Mouse (Mus musculus) liver, embryonic 16.5 days (tissue): ENCODE results near the gene Trim44. TPM values are rescaled to one million over a fixed set of nuclear protein-coding genes. Genes with fewer than 3 reads are reported as not detected.

Experiments
- ATAC-seq: fragments of 200-750 bp; cut with Nextera tagmentation; 2 replicates; pipeline ENCODE4 v1.8.0; 2017; ENCODE audit warnings: low read depth, mild to moderate bottlenecking, moderate number of reproducible peaks, moderate library complexity
- H3K27ac ChIP-seq: fragments of 300-500 bp; sonication (generic); 2 replicates; pipeline ENCODE4 v1.5.1; 2014; ENCODE audit warnings: mild to moderate bottlenecking, low read length
- H3K27me3 ChIP-seq: fragments of 300-500 bp; sonication (generic); 2 replicates; pipeline ENCODE4 v1.6.1; 2014; ENCODE audit warnings: low read depth, low read length, mixed read lengths; ENCODE audit not compliant: control insufficient read depth, insufficient read depth
- H3K36me3 ChIP-seq: fragments of 300-500 bp; sonication (generic); 2 replicates; pipeline ENCODE4 v1.6.1; 2014; ENCODE audit warnings: mild to moderate bottlenecking; ENCODE audit not compliant: control insufficient read depth, insufficient read depth
- H3K4me1 ChIP-seq: fragments of 300-500 bp; sonication (generic); 2 replicates; pipeline ENCODE4 v1.6.1; 2014; ENCODE audit warnings: low read depth, low read length, mixed read lengths; ENCODE audit not compliant: control insufficient read depth
- H3K4me2 ChIP-seq: fragments of 300-500 bp; sonication (generic); 2 replicates; pipeline ENCODE4 v1.6.1; 2014; ENCODE audit warnings: low read depth, low read length, mixed read lengths
- H3K4me3 ChIP-seq: fragments of 300-500 bp; sonication (generic); 2 replicates; pipeline ENCODE4 v1.5.1; 2014; ENCODE audit warnings: low read depth, mild to moderate bottlenecking, low read length
- H3K9ac ChIP-seq: fragments of 300-500 bp; sonication (generic); 2 replicates; pipeline ENCODE4 v1.6.1; 2014; ENCODE audit warnings: low read depth, low read length
- H3K9me3 ChIP-seq: fragments of 300-500 bp; sonication (generic); replicated peaks from 2 replicates; pipeline ENCODE4 v1.6.1; 2016; ENCODE audit warnings: low read length; ENCODE audit not compliant: control insufficient read depth
- WGBS: fragments of 180-500 bp; shearing (Covaris S2); extraction: QIAGEN DNeasy Blood & Tissue Kit; methylation state at CpG from one replicate; pipeline ENCODE4 v1.1.7; 2014; ENCODE audit not compliant: insufficient replicate concordance; 5-methylcytosine and 5-hydroxymethylcytosine counted together
- polyA plus RNA-seq: library from polyadenylated mRNA; unstranded; fragments of >200 nt; fragmentation: Nextera tagmentation; extraction: Ambion mirVana; gene quantifications from 2 replicates; pipeline ENCODE4 v1.2.1, GENCODE M21; 2015

Gene Trim44
- polyA plus RNA-seq, 1 experiment from 2014 or later, result 4.0 TPM

DNA sequence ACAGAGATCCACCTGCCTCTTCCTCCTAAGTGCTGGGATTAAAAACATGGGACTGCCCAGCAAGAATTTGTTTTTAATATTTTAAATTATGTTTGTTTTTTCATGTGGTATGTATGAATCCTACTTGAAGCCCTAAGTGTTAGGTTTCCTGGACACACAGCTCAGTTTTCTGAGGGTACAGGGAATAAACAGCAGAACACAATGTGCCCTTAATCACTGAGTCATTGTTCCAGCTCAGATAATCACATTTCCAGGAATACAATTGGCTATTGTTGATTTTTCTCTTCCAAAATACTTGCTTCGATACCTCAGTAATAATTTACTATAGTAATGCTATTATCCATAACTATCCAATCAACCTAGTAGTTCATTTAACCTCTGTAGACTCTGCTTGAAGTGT lies 115.6 kb downstream of the Trim44 start:
- 42% methylated on average over 1 of the region's 1 CpGs for WGBS
- ATAC-seq, result no peak

DNA sequence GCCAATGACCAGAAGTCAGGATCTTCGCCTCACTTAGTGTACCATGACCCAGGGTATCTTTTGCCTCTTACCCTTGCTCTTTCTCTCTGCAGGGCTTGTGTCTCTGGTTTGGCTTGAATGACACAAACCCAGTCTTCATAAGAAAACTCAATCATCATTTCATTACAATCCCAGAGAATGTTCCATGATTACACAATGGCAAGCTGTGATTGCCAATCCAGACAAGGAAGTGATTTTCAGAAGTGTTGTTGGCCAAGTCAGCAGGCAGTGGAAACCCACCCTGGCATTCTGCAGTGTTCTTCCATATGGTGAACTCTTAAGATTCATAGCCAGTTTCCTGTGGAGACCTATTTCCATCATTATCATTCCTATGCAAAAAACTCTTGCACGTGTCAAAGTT lies 116.1 kb downstream of the Trim44 start:
- ATAC-seq, result no peak
- H3K9ac ChIP-seq, result no peak overlapping the region
- H3K9me3 ChIP-seq, result no peaks in the 10 kb centered on the region
- no peaks in the 10 kb centered on the region for H3K27me3 ChIP-seq
- no peak overlapping the region for H3K4me3 ChIP-seq
- H3K4me1 ChIP-seq, result no peaks in the 10 kb centered on the region
- no peaks in the 10 kb centered on the region for H3K36me3 ChIP-seq
- 50% methylated on average over 2 of the region's 2 CpGs for WGBS
- H3K4me2 ChIP-seq, result no peak overlapping the region
- H3K27ac ChIP-seq, result no peak overlapping the region

More for the DNA sequence above, 115.6 kb downstream of the Trim44 start:
- H3K36me3 ChIP-seq, result no peaks in the 10 kb centered on the region
- H3K27me3 ChIP-seq, result no peaks in the 10 kb centered on the region
- H3K9ac ChIP-seq, result no peak overlapping the region
- H3K4me3 ChIP-seq, result no peak overlapping the region
- H3K27ac ChIP-seq, result no peak overlapping the region
- H3K4me1 ChIP-seq, result no peaks in the 10 kb centered on the region
- no peak overlapping the region for H3K4me2 ChIP-seq
- H3K9me3 ChIP-seq, result no peaks in the 10 kb centered on the region

DNA sequence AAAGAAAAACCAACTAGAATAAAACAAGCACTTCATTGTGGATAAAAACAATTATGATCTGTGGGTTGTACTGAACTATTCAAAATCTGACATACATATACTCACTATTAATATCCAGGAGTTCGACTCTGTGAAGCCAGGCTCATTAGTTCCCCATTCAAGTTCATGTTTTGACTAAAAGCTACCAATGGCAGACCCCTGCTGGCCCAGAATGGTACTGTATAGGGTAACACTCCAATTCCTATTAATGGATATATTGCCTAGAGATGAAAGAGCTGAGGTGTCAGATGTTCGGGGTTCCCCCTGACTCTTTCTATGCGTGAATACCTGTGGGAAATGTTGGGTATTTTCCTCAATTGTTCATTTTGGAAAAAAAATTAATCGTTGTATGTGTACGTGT lies 117.6 kb downstream of the Trim44 start:
- H3K9ac ChIP-seq, result no peak overlapping the region
- no peak for ATAC-seq
- no peak overlapping the region for H3K27ac ChIP-seq
- no peak overlapping the region for H3K4me3 ChIP-seq
- no peaks in the 10 kb centered on the region for H3K9me3 ChIP-seq
- no peaks in the 10 kb centered on the region for H3K27me3 ChIP-seq
- H3K36me3 ChIP-seq, result no peaks in the 10 kb centered on the region
- no peaks in the 10 kb centered on the region for H3K4me1 ChIP-seq
- 43% methylated on average over 5 of the region's 5 CpGs for WGBS
- no peak overlapping the region for H3K4me2 ChIP-seq

DNA sequence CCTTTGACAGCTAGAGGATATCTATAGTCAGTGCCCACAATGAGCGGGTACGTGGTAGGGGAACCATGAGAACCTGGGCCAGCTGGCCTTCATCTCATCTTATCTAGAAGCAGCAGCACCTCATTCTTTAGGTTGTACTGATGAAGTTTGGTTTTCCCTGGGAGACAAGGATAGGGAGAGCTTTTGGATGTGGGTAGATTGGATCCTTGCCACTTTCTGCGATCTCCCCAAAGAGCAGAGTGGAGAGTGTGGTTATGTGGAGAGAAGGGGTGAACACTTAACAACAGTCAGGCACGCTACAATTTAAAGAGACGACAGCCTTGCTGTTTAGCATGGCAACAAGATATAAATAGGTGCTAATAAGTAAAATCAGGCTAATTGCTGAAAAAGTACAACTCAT lies 119.0 kb downstream of the Trim44 start:
- H3K36me3 ChIP-seq, result no peaks in the 10 kb centered on the region
- 60% methylated on average over 5 of the region's 5 CpGs for WGBS
- no peaks in the 10 kb centered on the region for H3K9me3 ChIP-seq
- H3K27ac ChIP-seq, result no peak overlapping the region
- no peak overlapping the region for H3K4me2 ChIP-seq
- ATAC-seq, result no peak
- H3K4me1 ChIP-seq, result no peaks in the 10 kb centered on the region
- no peaks in the 10 kb centered on the region for H3K27me3 ChIP-seq
- no peak overlapping the region for H3K9ac ChIP-seq
- H3K4me3 ChIP-seq, result no peak overlapping the region

DNA sequence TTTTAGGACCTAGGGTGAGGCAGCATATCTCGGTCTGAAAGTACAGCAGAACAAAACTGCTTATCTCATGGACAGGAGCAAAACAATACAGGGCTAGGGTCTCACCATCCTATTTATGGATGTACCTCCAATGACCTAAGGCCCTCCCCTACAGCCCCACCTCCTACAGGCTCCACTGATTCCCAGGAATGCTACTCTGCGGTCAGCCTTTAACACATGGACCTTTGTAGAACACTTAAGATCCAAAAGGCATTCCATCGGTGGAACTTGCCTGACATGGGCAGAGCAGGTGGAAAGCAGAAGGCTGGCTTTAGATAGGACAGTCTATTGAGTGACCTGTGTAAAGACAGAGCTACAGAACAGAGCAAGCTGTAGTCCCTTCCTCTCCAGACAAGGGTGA lies 120.3 kb downstream of the Trim44 start:
- H3K4me3 ChIP-seq, result no peak overlapping the region
- no peaks in the 10 kb centered on the region for H3K36me3 ChIP-seq
- no peaks in the 10 kb centered on the region for H3K9me3 ChIP-seq
- H3K4me1 ChIP-seq, result no peaks in the 10 kb centered on the region
- H3K4me2 ChIP-seq, result no peak overlapping the region
- 64% methylated on average over 3 of the region's 3 CpGs for WGBS
- no peak overlapping the region for H3K27ac ChIP-seq
- no peak overlapping the region for H3K9ac ChIP-seq
- no peaks in the 10 kb centered on the region for H3K27me3 ChIP-seq
- ATAC-seq, result no peak

DNA sequence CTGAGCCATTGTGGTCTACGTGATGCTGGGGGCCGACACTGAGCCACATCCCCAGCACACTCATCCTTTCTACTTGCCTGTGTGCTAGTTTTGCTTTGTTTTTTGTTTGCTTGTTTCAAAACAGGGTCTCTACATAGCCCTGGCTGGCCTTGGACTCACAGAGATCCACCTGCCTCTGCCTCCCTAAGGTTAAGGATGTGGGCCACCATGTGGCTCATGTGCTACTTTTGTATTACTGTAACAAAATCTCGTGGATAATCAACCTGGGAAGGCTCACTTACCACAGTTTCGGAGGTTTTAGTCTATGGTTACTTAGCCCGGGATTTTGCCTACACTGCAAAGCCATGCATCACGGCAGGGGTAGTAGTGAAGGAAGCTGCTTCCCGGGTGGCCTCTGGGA lies 125.5 kb downstream of the Trim44 start:
- Histone ChIP-seq H3K9ac (no peak overlapping the region), H3K27me3 (no peaks in the 10 kb centered on the region), H3K4me2 (no peak overlapping the region), H3K9me3 (no peaks in the 10 kb centered on the region), H3K27ac (no peak overlapping the region), H3K36me3 (no peaks in the 10 kb centered on the region), H3K4me1 (no peaks in the 10 kb centered on the region), H3K4me3 (no peak overlapping the region)
- ATAC-seq, result no peak
- WGBS, result 63% methylated on average over 7 of the region's 7 CpGs

DNA sequence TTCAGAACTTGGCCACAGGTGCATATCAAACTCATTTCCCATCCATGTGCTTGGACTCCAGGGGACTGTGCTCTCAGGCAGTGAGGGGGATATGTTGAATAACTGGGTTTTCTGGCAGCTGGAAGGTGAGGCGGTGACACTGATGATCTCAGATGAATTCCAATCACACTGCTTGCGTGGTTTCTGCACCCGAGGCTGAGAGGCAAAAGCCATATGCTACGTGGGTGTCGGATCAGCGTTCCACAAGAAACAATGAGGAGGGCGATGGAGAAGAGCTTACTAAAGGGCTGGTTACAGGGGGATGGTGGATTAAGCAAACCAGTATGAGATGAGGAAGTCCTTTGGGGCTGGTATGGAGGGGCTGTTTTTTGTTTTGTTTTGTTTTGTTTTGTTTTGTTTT lies 127.8 kb downstream of the Trim44 start:
- Histone ChIP-seq H3K4me1 (no peaks in the 10 kb centered on the region), H3K4me2 (no peak overlapping the region), H3K4me3 (no peak overlapping the region), H3K9ac (no peak overlapping the region), H3K36me3 (no peaks in the 10 kb centered on the region), H3K9me3 (no peaks in the 10 kb centered on the region), H3K27me3 (no peaks in the 10 kb centered on the region), H3K27ac (no peak overlapping the region)
- no peak for ATAC-seq
- WGBS, result 51% methylated on average over 7 of the region's 7 CpGs

DNA sequence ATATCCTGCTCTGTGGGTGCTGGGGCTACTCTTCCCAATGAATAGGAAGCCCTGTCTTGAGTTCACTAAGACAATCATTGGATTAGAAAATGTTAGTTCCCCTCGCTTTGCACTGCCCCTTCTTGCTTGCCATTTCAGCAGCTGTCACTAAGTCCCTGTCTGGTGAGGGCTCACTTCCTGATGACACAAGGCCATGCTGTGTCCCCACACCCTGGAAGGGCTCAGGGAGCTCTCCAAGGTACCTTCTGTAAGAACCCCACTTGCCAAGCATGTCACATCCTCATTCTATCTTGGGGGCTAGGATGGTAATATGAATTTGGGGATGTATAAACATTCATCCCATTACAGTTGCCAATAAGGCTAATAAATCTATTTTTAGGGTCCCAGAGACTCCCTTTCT lies 129.7 kb downstream of the Trim44 start:
- no peaks in the 10 kb centered on the region for H3K9me3 ChIP-seq
- H3K27me3 ChIP-seq, result no peaks in the 10 kb centered on the region
- no peak for ATAC-seq
- H3K4me1 ChIP-seq, result no peaks in the 10 kb centered on the region
- H3K27ac ChIP-seq, result no peak overlapping the region
- no peak overlapping the region for H3K4me3 ChIP-seq
- H3K4me2 ChIP-seq, result no peak overlapping the region
- H3K36me3 ChIP-seq, result no peaks in the 10 kb centered on the region
- WGBS, result 0% methylated on average over 1 of the region's 1 CpGs
- H3K9ac ChIP-seq, result no peak overlapping the region

DNA sequence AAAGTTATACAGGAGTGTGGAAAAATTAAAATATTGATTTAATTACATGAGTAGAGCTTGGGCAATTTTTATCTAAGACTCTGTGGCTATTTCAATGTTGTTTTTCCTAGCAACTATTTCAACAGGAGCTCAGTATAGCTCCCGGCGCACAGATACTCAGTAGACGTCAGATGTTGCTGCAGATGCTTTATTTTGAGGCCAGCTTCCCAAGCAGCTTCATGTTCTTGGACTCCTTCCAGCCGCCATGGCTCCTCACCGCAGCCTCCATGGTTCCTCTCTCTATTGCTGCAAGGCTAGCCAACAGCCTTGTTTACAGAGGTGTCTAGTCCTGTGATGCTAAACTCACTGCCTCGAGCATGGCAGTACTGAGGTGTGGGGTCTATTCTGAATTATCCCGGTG lies 134.3 kb downstream of the Trim44 start:
- no peak overlapping the region for H3K4me2 ChIP-seq
- no peaks in the 10 kb centered on the region for H3K27me3 ChIP-seq
- no peaks in the 10 kb centered on the region for H3K4me1 ChIP-seq
- WGBS, result 69% methylated on average over 7 of the region's 7 CpGs
- no peak overlapping the region for H3K27ac ChIP-seq
- no peaks in the 10 kb centered on the region for H3K36me3 ChIP-seq
- no peak for ATAC-seq
- no peak overlapping the region for H3K9ac ChIP-seq
- no peak overlapping the region for H3K4me3 ChIP-seq
- no peaks in the 10 kb centered on the region for H3K9me3 ChIP-seq
